Mouse (Mus musculus) olfactory bulb, adult 2 months (tissue): ENCODE measurements around the gene Gm382.

ENCODE experiments used
- CTCF ChIP-seq: fragments of 200-500 bp; IDR thresholded peaks from 2 replicates; pipeline ENCODE4 v1.5.1; 2012; ENCODE audit warnings: low read depth, mild to moderate bottlenecking, low read length, moderate library complexity; ENCODE audit not compliant: insufficient read depth
- POLR2A ChIP-seq: fragments of 200-500 bp; IDR thresholded peaks from 2 replicates; pipeline ENCODE4 v1.6.1; 2012; ENCODE audit warnings: mild to moderate bottlenecking, low read depth, low read length, moderate library complexity; ENCODE audit not compliant: insufficient read depth

DNA sequence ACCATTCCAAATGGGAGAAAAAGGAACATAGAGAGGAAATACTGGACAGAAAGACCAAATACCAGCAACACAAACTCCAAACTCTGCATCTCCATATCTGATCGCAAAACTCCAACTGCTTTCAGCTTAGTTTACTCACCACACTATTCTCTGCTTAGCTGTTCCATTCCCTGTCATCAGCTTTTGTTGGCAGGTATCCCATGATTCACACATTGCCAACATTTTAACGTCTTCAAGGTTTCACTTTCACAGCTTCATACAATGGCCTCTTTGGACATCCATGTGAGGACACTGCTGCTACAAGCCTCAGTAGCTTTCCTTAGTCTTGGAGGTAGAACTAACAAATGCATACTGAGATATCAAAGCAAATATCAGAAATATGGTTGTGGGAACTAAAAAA lies 64.6 kb downstream of the Gm382 start:
- TF ChIP-seq POLR2A = no peak
- TF ChIP-seq CTCF = no peak
